ENCODE assay signal across 8 mouse cellular contexts in genomic region chr7:137549991-137550390, GRCm38 (mm10).
A peak's percentile ranks its signal among the peaks of the same experiment; 100 is the strongest.
DNase-seq lines count a peak whose midpoint lies in the region; ATAC-seq and TF ChIP-seq lines count a peak whose summit lies in the region.

No protein-coding gene starts in this region.

- no peak overlapping the region for H3K27ac ChIP-seq in heart, embryonic 11.5 days (ENCODE audit: low read depth, low read length)
- no peak overlapping the region for H3K27ac ChIP-seq in midbrain, postnatal 0 days (ENCODE audit: low read depth, low read length)
- no peak overlapping the region for H3K27ac ChIP-seq in midbrain, embryonic 16.5 days (ENCODE audit: low read length)

- peak; percentile 37 for DNase-seq in heart, adult 8-10 months (ENCODE audit: low spot score)
- DNase-seq in midbrain, postnatal 0 days (ENCODE audit: low spot score): peak; percentile 61
- peak; percentile 22 for DNase-seq in brain, embryonic 18.5 days (ENCODE audit: low read depth, low spot score)
- no peak for DNase-seq in ovary, postnatal 36 days (ENCODE audit: low spot score)
- DNase-seq in urinary bladder, postnatal 36 days (ENCODE audit: low spot score in 2 of 2): no peak

- H3K36me3 ChIP-seq in heart, embryonic 11.5 days (ENCODE audit: control insufficient read depth, insufficient read depth, low read length): no peaks in the 10 kb centered on the region
- H3K36me3 ChIP-seq in midbrain, postnatal 0 days (ENCODE audit: insufficient read depth, low read length): no peaks in the 10 kb centered on the region
- no peaks in the 10 kb centered on the region for H3K36me3 ChIP-seq in midbrain, embryonic 16.5 days (ENCODE audit: control insufficient read depth, insufficient read depth, low read length)

- TF ChIP-seq CTCF in midbrain, postnatal 0 days (IDR thresholded peaks at IDR 0.05): peak; percentile 67

- ATAC-seq in heart, embryonic 11.5 days (replicated peaks; ENCODE audit: insufficient number of reproducible peaks, low FRiP score, low TSS enrichment): no peak
- ATAC-seq in midbrain, postnatal 0 days (ENCODE audit: low FRiP score): no peak
- ATAC-seq in midbrain, embryonic 16.5 days: no peak
- ATAC-seq in megakaryocyte, adult 5-6 weeks (ENCODE audit: poor library complexity, severe bottlenecking): peak; percentile 76

- H3K27me3 ChIP-seq in heart, embryonic 11.5 days (ENCODE audit: control insufficient read depth, insufficient read depth, low read length): no peaks in the 10 kb centered on the region
- no peaks in the 10 kb centered on the region for H3K27me3 ChIP-seq in midbrain, postnatal 0 days (ENCODE audit: insufficient read depth, low read length)
- no peaks in the 10 kb centered on the region for H3K27me3 ChIP-seq in midbrain, embryonic 16.5 days (ENCODE audit: control insufficient read depth, insufficient read depth, low read depth, low read length)

- WGBS in heart, embryonic 11.5 days (ENCODE audit: insufficient replicate concordance): 39% methylated on average over 2 of the region's 2 CpGs
- 42% methylated on average over 2 of the region's 2 CpGs for WGBS in midbrain, postnatal 0 days
- WGBS in midbrain, embryonic 16.5 days: 37% methylated on average over 2 of the region's 2 CpGs

- H3K4me3 ChIP-seq in heart, embryonic 11.5 days (ENCODE audit: low read depth, low read length): no peak overlapping the region
- H3K4me3 ChIP-seq in midbrain, postnatal 0 days (ENCODE audit: low read depth, low read length): no peak overlapping the region
- no peak overlapping the region for H3K4me3 ChIP-seq in midbrain, embryonic 16.5 days (ENCODE audit: low read depth, low read length)

- H3K4me2 ChIP-seq in heart, embryonic 11.5 days: no peak overlapping the region
- H3K4me2 ChIP-seq in midbrain, postnatal 0 days (ENCODE audit: low read depth, low read length, poor library complexity, severe bottlenecking): no peak overlapping the region
- no peak overlapping the region for H3K4me2 ChIP-seq in midbrain, embryonic 16.5 days (ENCODE audit: low read length)

- no peaks in the 10 kb centered on the region for H3K9me3 ChIP-seq in heart, embryonic 11.5 days (replicated peaks; ENCODE audit: control insufficient read depth, low read length)
- H3K9me3 ChIP-seq in midbrain, postnatal 0 days (ENCODE audit: low read length): no peaks in the 10 kb centered on the region
- H3K9me3 ChIP-seq in midbrain, embryonic 16.5 days (replicated peaks; ENCODE audit: control insufficient read depth, low read length, poor library complexity, severe bottlenecking): no peaks in the 10 kb centered on the region

- no peak overlapping the region for H3K9ac ChIP-seq in heart, embryonic 11.5 days (ENCODE audit: low read depth, low read length)
- no peak overlapping the region for H3K9ac ChIP-seq in midbrain, postnatal 0 days (replicated peaks; ENCODE audit: low read length, poor library complexity, severe bottlenecking)
- no peak overlapping the region for H3K9ac ChIP-seq in midbrain, embryonic 16.5 days (ENCODE audit: low read depth, low read length)

- no peaks in the 10 kb centered on the region for H3K4me1 ChIP-seq in heart, embryonic 11.5 days (ENCODE audit: control insufficient read depth, insufficient read depth, low read length)
- no peaks in the 10 kb centered on the region for H3K4me1 ChIP-seq in midbrain, postnatal 0 days (ENCODE audit: insufficient read depth, low read length)
- H3K4me1 ChIP-seq in midbrain, embryonic 16.5 days (ENCODE audit: control insufficient read depth, insufficient read depth, low read length): no peaks in the 10 kb centered on the region

Comparison
In these comparisons a context has a peak if more than half of its experiments do, and no peak if none do; other contexts are left out.
1. DNase-seq: peak in heart, adult 8-10 months (single experiment), midbrain, postnatal 0 days (single experiment) and brain, embryonic 18.5 days (single experiment); none in ovary, postnatal 36 days (single experiment) and urinary bladder, postnatal 36 days (0 of 2).